Mouse (Mus musculus) CD4-positive naive resting alpha-beta T cell, adult 76 days (primary cell): ENCODE data around the gene Espnl. TPM values are rescaled to one million over a fixed set of nuclear protein-coding genes. Genes with fewer than 3 reads are reported as not detected.

Source experiments
- total RNA-seq: library from RNA; stranded (reverse); gene quantifications from one replicate; pipeline ENCODE4 v1.2.4, GENCODE M21; 2023

The Espnl gene
- total RNA-seq, result 0.23 TPM

DNA sequence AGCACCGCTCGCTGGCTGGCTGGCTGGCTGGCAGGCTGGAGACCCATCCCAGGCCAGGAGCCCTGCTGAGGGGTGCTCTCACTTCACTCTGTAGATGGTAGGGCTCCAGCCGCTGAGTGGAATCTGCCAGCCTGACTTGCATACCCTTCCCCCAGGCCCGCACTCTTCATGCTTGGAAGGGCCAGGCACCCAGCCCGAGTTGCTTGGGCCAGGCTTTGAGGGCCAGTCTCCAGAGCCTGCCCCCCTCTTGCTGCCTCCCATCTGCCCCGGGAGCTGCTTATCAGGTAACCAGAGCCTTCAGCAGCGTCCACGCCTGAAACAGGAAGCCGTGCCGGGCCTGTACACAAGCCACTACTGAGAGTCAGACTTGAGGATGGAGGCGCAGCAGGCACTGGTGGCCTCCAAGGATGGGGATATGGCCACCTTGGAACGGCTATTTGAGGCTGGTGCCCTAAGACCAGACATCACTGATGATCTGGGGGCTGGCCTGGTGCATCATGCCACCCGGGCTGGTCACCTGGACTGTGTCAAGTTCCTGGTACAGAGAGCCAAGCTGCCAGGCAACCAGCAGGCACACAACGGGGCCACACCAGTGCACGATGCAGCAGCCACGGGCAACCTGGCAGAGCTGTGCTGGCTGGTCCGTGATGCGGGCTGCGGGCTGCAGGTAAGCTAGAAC is at the start of gene Espnl:
TSS of gene Espnl (plus strand) at position 316 of the 679 bp plus-strand sequence.

DNA sequence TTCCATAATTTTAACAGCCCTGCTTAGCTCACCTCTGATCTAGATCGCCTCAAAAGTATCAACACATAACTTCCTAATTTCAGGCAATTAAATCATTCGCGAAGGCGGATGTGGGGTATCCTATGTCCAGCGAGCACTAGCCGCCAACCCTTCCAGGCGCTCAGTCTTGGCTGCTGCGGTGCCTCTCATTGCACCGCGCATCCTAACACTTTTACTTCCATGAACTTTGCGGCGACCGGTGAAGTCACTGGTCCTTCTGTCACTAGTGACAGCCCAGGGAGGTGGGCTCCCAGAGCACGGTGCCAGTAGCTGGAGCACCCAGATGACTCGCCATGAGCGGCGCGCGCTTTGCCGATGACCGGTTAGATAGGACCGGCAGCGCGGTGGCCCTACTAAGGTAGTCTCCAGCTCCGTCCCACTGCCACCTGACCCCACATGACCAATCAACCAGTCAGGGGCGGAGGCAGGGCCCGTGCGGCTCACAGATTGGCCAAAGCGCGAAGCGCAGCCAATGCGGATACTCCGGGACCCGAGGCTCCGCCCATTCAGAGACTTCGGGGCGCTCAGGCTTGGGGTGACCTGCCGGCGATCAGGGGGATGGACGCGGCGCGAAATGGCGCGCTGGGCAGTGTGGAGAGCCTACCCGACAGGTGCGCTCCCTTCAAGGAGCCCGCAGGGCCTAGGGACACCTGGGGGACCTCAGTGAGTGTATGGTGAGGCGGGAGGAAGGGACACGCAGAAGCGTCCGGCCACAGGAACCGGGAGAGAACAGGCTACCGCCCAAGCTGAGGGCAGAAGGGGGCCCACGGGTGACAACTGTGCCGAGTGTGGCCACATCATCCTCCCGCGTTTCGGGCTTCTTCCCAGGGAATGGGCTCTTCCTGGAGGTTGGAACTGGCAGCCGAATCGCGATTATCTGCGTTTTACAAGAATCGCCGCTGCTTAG is 23.8 kb upstream of the Espnl start, which contains the start of gene Scly:
TSS of gene Scly (plus strand) at position 540 of the 946 bp plus-strand sequence.

GRCm38 (mm10) chr1:91350841-91351240 is 29.0 kb downstream of the Espnl start, which contains the start of gene Klhl30:
TSS of gene Klhl30 (plus strand) at chr1:91351016.

GRCm38 (mm10) chr1:91366215-91367108 is 44.6 kb downstream of the Espnl start, which contains the start of gene Erfe:
TSS of gene Erfe (plus strand) at chr1:91366430.

Other genes with a start within 250 kb of the Espnl start
- gene Rbm44, start 177.0 kb upstream of the Espnl start, total RNA-seq, result 0.82 TPM
- gene Ramp1, start 142.3 kb upstream of the Espnl start, total RNA-seq, result 17.5 TPM
- gene Ube2f, start 71.8 kb upstream of the Espnl start, total RNA-seq, result 55.4 TPM
- 16.3 TPM for gene Scly, start 23.7 kb upstream of the Espnl start, total RNA-seq
- not detected for gene Klhl30, start 28.9 kb downstream of the Espnl start, total RNA-seq
- gene Erfe, start 44.4 kb downstream of the Espnl start, total RNA-seq, result 0.62 TPM
- 146 TPM for gene Ilkap, start 76.7 kb downstream of the Espnl start, total RNA-seq
- 27.0 TPM for gene Hes6, start 92.0 kb downstream of the Espnl start, total RNA-seq
- 16.4 TPM for gene Per2, start 137.2 kb downstream of the Espnl start, total RNA-seq
- 4.8 TPM for gene Traf3ip1, start 172.6 kb downstream of the Espnl start, total RNA-seq
- 9.3 TPM for gene Asb1, start 218.5 kb downstream of the Espnl start, total RNA-seq